Comparison of ENCODE assay signal across 9 mouse cellular contexts in the genomic region with DNA sequence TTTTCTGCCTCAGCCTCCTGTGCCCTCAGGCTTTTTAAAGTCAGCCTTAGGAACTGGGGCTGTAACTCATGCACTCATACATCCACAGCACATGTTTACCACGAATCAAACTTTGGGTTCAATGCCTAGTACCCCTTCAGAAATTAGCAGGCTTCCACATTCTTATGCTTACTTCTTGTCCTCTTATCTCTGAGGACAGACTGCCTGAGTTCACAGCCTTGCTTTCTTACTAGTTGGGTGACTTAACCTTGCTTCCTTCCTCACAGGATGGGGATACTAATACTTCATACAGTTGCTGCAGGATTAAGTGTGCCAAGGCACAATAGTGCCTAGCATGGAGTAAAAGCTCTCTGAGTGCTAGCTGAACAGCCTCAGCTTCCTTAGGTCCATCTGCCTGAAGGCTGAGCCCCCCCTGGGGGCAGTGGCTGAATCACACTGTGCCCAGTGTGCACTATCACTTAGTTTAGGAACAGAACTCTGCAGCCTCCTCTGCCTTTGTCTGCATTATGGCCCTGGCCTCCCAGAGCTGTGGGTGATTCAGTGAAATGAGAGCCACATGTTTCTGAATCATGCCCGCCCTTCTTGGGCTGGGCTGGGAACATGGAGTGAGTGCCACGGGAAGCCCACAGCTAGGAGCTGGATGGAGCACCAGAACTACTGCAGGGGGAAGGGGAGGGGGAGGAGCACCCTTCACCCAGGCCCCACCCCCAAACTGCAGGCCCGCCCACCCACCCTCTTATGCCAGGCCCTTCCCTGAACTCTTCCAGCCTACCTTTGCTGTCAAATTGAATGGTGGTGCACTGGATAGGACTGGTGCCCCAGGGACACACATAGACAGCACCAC. TPM values are rescaled to one million over a fixed set of nuclear protein-coding genes. Genes with fewer than 3 reads are reported as not detected.
DNase-seq lines count a peak whose midpoint lies in the region; ATAC-seq and TF ChIP-seq lines count a peak whose summit lies in the region.
"Had no signal": no experiment of that assay in that cellular context is flagged by ENCODE, and none has a peak within 500 bp of the region (broad histone marks: within the 10 kb centered on the region; RNA-seq: fewer than 3 reads in every experiment).

No protein-coding gene starts in this region.

- H3K9ac ChIP-seq in lung, embryonic 14.5 days = no peak overlapping the region
- no peak overlapping the region for H3K9ac ChIP-seq in hindbrain, embryonic 15.5 days
- no peak overlapping the region for H3K9ac ChIP-seq in neural tube, embryonic 13.5 days
- H3K9ac ChIP-seq: midbrain, embryonic 12.5 days had no signal

- H3K4me1 ChIP-seq in lung, embryonic 14.5 days (ENCODE audit: insufficient read depth) = no peaks in the 10 kb centered on the region; the same call in 1 of the 2 replicates
- H3K4me1 ChIP-seq in hindbrain, embryonic 15.5 days (replicated peaks) = no peaks in the 10 kb centered on the region
- peaks cover 9% of the 10 kb centered on the region; the same call in 1 of the 2 replicates for H3K4me1 ChIP-seq in neural tube, embryonic 13.5 days (replicated peaks)
- H3K4me1 ChIP-seq: midbrain, embryonic 12.5 days had no signal

- H3K9me3 ChIP-seq in lung, embryonic 14.5 days (ENCODE audit: low read depth, low read length) = no peaks in the 10 kb centered on the region
- no peaks in the 10 kb centered on the region for H3K9me3 ChIP-seq in hindbrain, embryonic 15.5 days
- no peaks in the 10 kb centered on the region for H3K9me3 ChIP-seq in neural tube, embryonic 13.5 days
- H3K9me3 ChIP-seq: midbrain, embryonic 12.5 days had no signal

- H3K27me3 ChIP-seq in lung, embryonic 14.5 days (ENCODE audit: insufficient read depth, low read length) = no peaks in the 10 kb centered on the region
- no peaks in the 10 kb centered on the region for H3K27me3 ChIP-seq in hindbrain, embryonic 15.5 days
- no peaks in the 10 kb centered on the region for H3K27me3 ChIP-seq in neural tube, embryonic 13.5 days
- H3K27me3 ChIP-seq: midbrain, embryonic 12.5 days had no signal

- no peak for TF ChIP-seq CTCF in lung, embryonic 14.5 days (IDR thresholded peaks at IDR 0.05; ENCODE audit: low read depth)

- H3K4me3 ChIP-seq in lung, embryonic 14.5 days (ENCODE audit: low read depth, low read length) = no peak overlapping the region
- H3K4me3 ChIP-seq in hindbrain, embryonic 15.5 days = no peak overlapping the region
- no peak overlapping the region for H3K4me3 ChIP-seq in neural tube, embryonic 13.5 days
- H3K4me3 ChIP-seq: midbrain, embryonic 12.5 days had no signal

- peak; percentile 48; the same call in 1 of the 2 replicates for ATAC-seq in lung, embryonic 14.5 days (ENCODE audit: insufficient read depth)
- ATAC-seq in hindbrain, embryonic 15.5 days (ENCODE audit: low FRiP score, low read depth) = peak; percentile 32; the same call in 1 of the 2 replicates
- 0 out of 2 replicates have a peak, but pooled peaks have one; percentile 40 for ATAC-seq in neural tube, embryonic 13.5 days (ENCODE audit: low read depth)

- peak; percentile 23 for DNase-seq in lung, embryonic 14.5 days
- DNase-seq in lung, postnatal 25 days (ENCODE audit: low spot score) = no peak
- DNase-seq in adrenal gland, postnatal 36 days = peak; percentile 79 to 83
- DNase-seq in right cerebral cortex, postnatal 4 days = no peak
- no peak for DNase-seq in left cerebral cortex, adult 18-20 months (ENCODE audit: low spot score in 2 of 2)
- DNase-seq in right cerebral cortex, postnatal 36 days (ENCODE audit: low spot score in 2 of 2) = no peak

- 38% methylated on average over 4 of the region's 4 CpGs for WGBS in lung, embryonic 14.5 days
- WGBS in hindbrain, embryonic 15.5 days = 39% methylated on average over 4 of the region's 4 CpGs
- 33% methylated on average over 4 of the region's 4 CpGs for WGBS in neural tube, embryonic 13.5 days

- peaks cover 37% of the 10 kb centered on the region for H3K36me3 ChIP-seq in lung, embryonic 14.5 days (ENCODE audit: insufficient read depth)
- no peaks in the 10 kb centered on the region for H3K36me3 ChIP-seq in hindbrain, embryonic 15.5 days
- H3K36me3 ChIP-seq in neural tube, embryonic 13.5 days = no peaks in the 10 kb centered on the region

- 0 out of 2 replicates have a peak overlapping the region, but pooled peaks have one; percentile 13 for H3K27ac ChIP-seq in lung, embryonic 14.5 days (ENCODE audit: low read depth)
- H3K27ac ChIP-seq in hindbrain, embryonic 15.5 days (replicated peaks) = no peak overlapping the region
- no peak overlapping the region for H3K27ac ChIP-seq in neural tube, embryonic 13.5 days (replicated peaks)
- H3K27ac ChIP-seq: midbrain, embryonic 12.5 days had no signal

- no peak overlapping the region for H3K4me2 ChIP-seq in lung, embryonic 14.5 days
- no peak overlapping the region for H3K4me2 ChIP-seq in hindbrain, embryonic 15.5 days
- H3K4me2 ChIP-seq in neural tube, embryonic 13.5 days = no peak overlapping the region
- H3K4me2 ChIP-seq: midbrain, embryonic 12.5 days had no signal

RNA-seq across cellular contexts. Expression of gene Itga5, which starts 8.1 kb away (rescaled TPM):
- 46.7 and 47.7 TPM in 2 replicates for polyA plus RNA-seq in lung, embryonic 14.5 days (2014; fragmentation: Nextera tagmentation; extraction: Ambion mirVana)
- total RNA-seq in adrenal gland, postnatal 36 days (2021) = 10 to 100 TPM; 37.0 to 37.4 TPM
- 7.4 and 7.9 TPM in 2 replicates for polyA plus RNA-seq in hindbrain, embryonic 15.5 days (2015; fragmentation: Nextera tagmentation; extraction: Ambion mirVana)
- 9.2 and 11.6 TPM in 2 replicates for polyA plus RNA-seq in neural tube, embryonic 13.5 days (2015; fragmentation: Nextera tagmentation; extraction: Ambion mirVana)
- total RNA-seq in left cerebral cortex, adult 18-20 months (2021) = 1 to 10 TPM; 2.6 to 3.9 TPM

RNA-seq across cellular contexts. Expression of gene Zfp385a, which starts 18.6 kb away (rescaled TPM):
- 11.8 and 12.0 TPM in 2 replicates for polyA plus RNA-seq in lung, embryonic 14.5 days (2014; fragmentation: Nextera tagmentation; extraction: Ambion mirVana)
- total RNA-seq in adrenal gland, postnatal 36 days (2021) = 10 to 100 TPM; 11.8 to 13.3 TPM
- 22.6 and 26.6 TPM in 2 replicates for polyA plus RNA-seq in hindbrain, embryonic 15.5 days (2015; fragmentation: Nextera tagmentation; extraction: Ambion mirVana)
- polyA plus RNA-seq in neural tube, embryonic 13.5 days (2015; fragmentation: Nextera tagmentation; extraction: Ambion mirVana) = 17.1 and 18.4 TPM in 2 replicates
- 10 to 100 TPM; 72.0 to 79.3 TPM for total RNA-seq in left cerebral cortex, adult 18-20 months (2021)

RNA-seq across cellular contexts. Expression of gene Gpr84, which starts 48.1 kb away (rescaled TPM):
- polyA plus RNA-seq in lung, embryonic 14.5 days (2014; fragmentation: Nextera tagmentation; extraction: Ambion mirVana) = 0.61 TPM in 1 of 2 replicates, not detected in the other
- not detected for total RNA-seq in adrenal gland, postnatal 36 days (2021)
- 0.41 and 0.44 TPM in 2 replicates for polyA plus RNA-seq in hindbrain, embryonic 15.5 days (2015; fragmentation: Nextera tagmentation; extraction: Ambion mirVana)
- polyA plus RNA-seq in neural tube, embryonic 13.5 days (2015; fragmentation: Nextera tagmentation; extraction: Ambion mirVana) = 0.57 and 0.62 TPM in 2 replicates
- total RNA-seq in left cerebral cortex, adult 18-20 months (2021) = 1 to 10 TPM in 1 of 2 experiments, under 1 TPM in 1; 0.42 to 1.0 TPM

Comparison
In these comparisons a context has a peak if more than half of its experiments do, and no peak if none do; other contexts are left out.
1. DNase-seq: peak in lung, embryonic 14.5 days (single experiment) and adrenal gland, postnatal 36 days (2 of 2); none in lung, postnatal 25 days (single experiment), right cerebral cortex, postnatal 4 days (single experiment), left cerebral cortex, adult 18-20 months (0 of 2) and right cerebral cortex, postnatal 36 days (0 of 2).
2. Peak in every context shown above with its lines, with median percentiles within 50 percentile points of each other: ATAC-seq.